Mouse (Mus musculus): ENCODE measurements around the gene Egr2.
A peak's percentile ranks its signal among the peaks of the same experiment; 100 is the strongest.

Gene Egr2

GRCm38 (mm10) chr10:67535256-67535655 is at the start of gene Egr2:
Gene Egr2, plus strand, starts transcription at chr10:67535475.
- DNase-seq (ENCODE audit: low spot score in 2 of 2): no peak

- no peak for DNase-seq (ENCODE audit: low spot score in 2 of 2)
Measured at GRCm38 (mm10) chr10:67487496-67487895, 47.8 kb upstream of the Egr2 start.

GRCm38 (mm10) chr10:67489836-67490235 is 45.4 kb upstream of the Egr2 start:
- DNase-seq (ENCODE audit: low spot score in 2 of 2): no peak

GRCm38 (mm10) chr10:67490632-67491031 is 44.6 kb upstream of the Egr2 start:
- DNase-seq (ENCODE audit: low spot score in 2 of 2): no peak

- DNase-seq (ENCODE audit: low spot score in 2 of 2): no peak
Measured at GRCm38 (mm10) chr10:67492161-67492571, 43.1 kb upstream of the Egr2 start.

GRCm38 (mm10) chr10:67493556-67493955 is 41.7 kb upstream of the Egr2 start:
- no peak for DNase-seq (ENCODE audit: low spot score in 2 of 2)

- no peak for DNase-seq (ENCODE audit: low spot score in 2 of 2)
Measured at GRCm38 (mm10) chr10:67497144-67497892, 38.0 kb upstream of the Egr2 start.

GRCm38 (mm10) chr10:67497951-67498350 is 37.3 kb upstream of the Egr2 start:
- no peak for DNase-seq (ENCODE audit: low spot score in 2 of 2)

GRCm38 (mm10) chr10:67503320-67503995 is 31.8 kb upstream of the Egr2 start:
- DNase-seq (ENCODE audit: low spot score in 2 of 2): no peak

GRCm38 (mm10) chr10:67504046-67504445 is 31.2 kb upstream of the Egr2 start:
- DNase-seq (ENCODE audit: low spot score in 2 of 2): no peak

- DNase-seq (ENCODE audit: low spot score in 2 of 2): no peak
Measured at GRCm38 (mm10) chr10:67505248-67505647, 30.0 kb upstream of the Egr2 start.

GRCm38 (mm10) chr10:67512211-67512610 is 23.1 kb upstream of the Egr2 start:
- DNase-seq (ENCODE audit: low spot score in 2 of 2): no peak

- no peak for DNase-seq (ENCODE audit: low spot score in 2 of 2)
Measured at GRCm38 (mm10) chr10:67512871-67513270, 22.4 kb upstream of the Egr2 start.

GRCm38 (mm10) chr10:67518733-67519132 is 16.5 kb upstream of the Egr2 start:
- no peak for DNase-seq (ENCODE audit: low spot score in 2 of 2)

- no peak for DNase-seq (ENCODE audit: low spot score in 2 of 2)
Measured at GRCm38 (mm10) chr10:67524130-67524529, 11.1 kb upstream of the Egr2 start.

- DNase-seq (ENCODE audit: low spot score in 2 of 2): no peak
Measured at GRCm38 (mm10) chr10:67524694-67525093, 10.6 kb upstream of the Egr2 start.

GRCm38 (mm10) chr10:67526435-67526834 is 8.8 kb upstream of the Egr2 start:
- DNase-seq (ENCODE audit: low spot score in 2 of 2): no peak

GRCm38 (mm10) chr10:67529769-67530168 is 5.5 kb upstream of the Egr2 start:
- no peak for DNase-seq (ENCODE audit: low spot score in 2 of 2)

- peak; percentile 50 to 63 for DNase-seq (ENCODE audit: low spot score in 2 of 2)
Measured at GRCm38 (mm10) chr10:67535972-67536371, 697 bp downstream of the Egr2 start.

- DNase-seq (ENCODE audit: low spot score in 2 of 2): peak in 1 of 2 experiments; percentile 19
Measured at GRCm38 (mm10) chr10:67536621-67537141, 1.4 kb downstream of the Egr2 start.

GRCm38 (mm10) chr10:67537151-67537994 is 2.1 kb downstream of the Egr2 start:
- peak; percentile 66 to 77 for DNase-seq (ENCODE audit: low spot score in 2 of 2)

- DNase-seq (ENCODE audit: low spot score in 2 of 2): no peak
Measured at GRCm38 (mm10) chr10:67538106-67538505, 2.8 kb downstream of the Egr2 start.

Measured in spleen, postnatal 14 days (tissue).